Mouse (Mus musculus) heart, postnatal 36 days (tissue): ENCODE measurements around the gene Asdurf. TPM values are rescaled to one million over a fixed set of nuclear protein-coding genes. Genes with fewer than 3 reads are reported as not detected.
A peak's percentile ranks its signal among the peaks of the same experiment; 100 is the strongest.
"Not testable (repeated sequence)": the region's sequence is repeated elsewhere in the genome, so short reads cannot be mapped to it uniquely, and the experiment has no call there.

ENCODE experiments used
- DNase-seq, 2 experiments: peaks; one replicate each; pipeline ENCODE4 v3.0.0; 2021 to 2022
- intact Hi-C: fragments of 180-260 bp; cut with DNase I; formaldehyde crosslinking; loops from one replicate; pipeline ENCODE4 v1.15.1; 2025
- total RNA-seq, 2 experiments: library from RNA; stranded (reverse); gene quantifications; 2 replicates each; pipeline ENCODE4 v1.2.3; 2021

The Asdurf gene
- total RNA-seq: 1 to 10 TPM in 1 of 2 experiments, not detected in 1; 2.2 TPM

DNA sequence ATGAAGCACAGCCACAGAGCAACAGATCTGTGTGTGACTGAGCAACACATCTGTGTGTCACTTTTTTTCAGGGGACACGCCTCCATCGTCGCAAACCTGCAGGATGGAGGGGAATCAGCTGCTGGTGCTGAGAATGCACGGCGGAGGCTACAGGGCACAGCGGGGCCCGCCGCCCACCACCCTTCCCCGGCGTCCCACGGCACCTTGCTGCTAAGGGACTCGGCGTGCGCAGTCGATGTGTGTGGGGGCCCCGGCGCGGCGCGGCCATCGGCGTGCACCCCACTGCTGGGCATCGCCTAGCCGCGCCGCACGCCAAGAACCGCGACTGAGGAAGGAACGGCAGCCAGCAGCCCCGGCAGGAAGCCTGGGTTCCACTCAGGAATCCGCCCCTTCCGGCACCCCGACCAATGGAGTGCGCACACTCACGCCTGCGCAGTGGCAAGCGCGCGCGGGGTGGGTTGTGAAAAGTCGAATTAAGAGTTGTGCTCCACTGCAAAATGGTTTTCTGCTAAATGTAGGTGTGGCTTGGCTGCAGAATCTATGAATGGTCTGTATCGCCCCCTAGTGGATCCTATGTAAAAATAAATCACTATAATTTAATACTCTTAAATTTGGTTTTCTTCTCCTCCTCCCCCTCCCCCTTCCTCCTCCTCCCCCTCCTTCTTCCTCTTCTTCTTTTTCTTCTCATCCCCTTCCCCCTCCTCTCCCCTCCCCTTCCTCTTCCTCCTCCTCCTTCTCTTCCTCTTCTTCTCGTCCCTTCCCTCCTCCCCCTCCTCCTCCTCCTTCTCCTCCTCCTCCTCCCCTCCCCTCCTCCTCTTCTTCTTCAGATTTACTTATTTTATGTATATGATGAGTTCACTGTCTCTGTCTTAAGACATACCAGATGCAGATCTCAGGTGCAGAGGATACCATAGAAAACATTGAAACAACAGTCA lies at the start of gene Asdurf, which contains the start of the genes Gm28551 and Asnsd1:
Asdurf (minus strand) TSS at position 293 of the 935 bp plus-strand sequence.
Gm28551 (minus strand) TSS at position 341 of the 935 bp plus-strand sequence.
Asnsd1 (minus strand) TSS at position 426 of the 935 bp plus-strand sequence.
- intact Hi-C loops: loop anchor here (1.0 to 10.0 kb wide), 4 partner anchors 39 to 508 kb away; partner anchors contain the start of genes Gm28778, Hibch, Ormdl1 and Osgepl1
- peak; percentile 98 for DNase-seq

- intact Hi-C loops: not testable (repeated sequence)
- DNase-seq: peak; percentile 1 to 8
Measured at GRCm38 (mm10) chr1:53393936-53394760, 41.7 kb upstream of the Asdurf start.

- intact Hi-C loops: no loop called here
- DNase-seq: no peak
Measured at GRCm38 (mm10) chr1:53388762-53389161, 36.3 kb upstream of the Asdurf start.

DNA sequence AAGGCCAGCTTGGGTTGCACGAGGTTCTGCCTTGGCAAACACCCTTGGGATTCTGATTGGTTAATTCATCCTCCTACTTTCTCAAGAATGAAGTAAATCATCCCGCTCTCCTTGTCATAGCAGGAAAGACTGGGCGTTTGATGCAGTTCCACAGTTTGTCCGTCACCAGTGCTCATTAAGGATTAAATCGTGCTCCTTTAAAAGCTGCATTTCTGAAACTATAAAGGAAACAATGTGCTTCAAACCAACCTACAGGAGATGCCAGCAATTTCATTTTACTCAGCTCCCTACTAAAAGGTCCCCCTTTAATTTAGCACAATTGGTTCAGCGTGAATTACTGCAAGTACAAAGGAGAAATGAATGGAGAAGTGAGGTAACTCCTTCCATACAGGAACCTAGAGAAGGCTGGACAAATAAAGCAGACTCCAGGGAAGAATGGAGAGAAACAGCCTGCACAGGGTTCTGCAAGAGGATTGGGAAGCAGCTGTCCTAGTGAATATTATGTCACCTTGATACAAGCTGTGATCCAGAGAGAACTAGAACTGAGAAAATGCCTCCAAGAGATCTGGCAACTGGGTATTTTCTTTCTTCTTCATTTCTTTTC lies 31.8 kb upstream of the Asdurf start:
- no peak for DNase-seq
- intact Hi-C loops: no loop called here

GRCm38 (mm10) chr1:53377731-53378130 lies 25.3 kb upstream of the Asdurf start:
- intact Hi-C loops: no loop called here
- DNase-seq: no peak

- DNase-seq, intact Hi-C loops: not testable (repeated sequence)
Measured at GRCm38 (mm10) chr1:53375965-53376364, 23.5 kb upstream of the Asdurf start.

- intact Hi-C loops: loop anchor here (10.0 kb wide), 1 partner anchor 514 kb away; the partner anchor contains the start of gene Hibch
- no peak for DNase-seq
Measured at GRCm38 (mm10) chr1:53358988-53359387, 6.6 kb upstream of the Asdurf start.

DNA sequence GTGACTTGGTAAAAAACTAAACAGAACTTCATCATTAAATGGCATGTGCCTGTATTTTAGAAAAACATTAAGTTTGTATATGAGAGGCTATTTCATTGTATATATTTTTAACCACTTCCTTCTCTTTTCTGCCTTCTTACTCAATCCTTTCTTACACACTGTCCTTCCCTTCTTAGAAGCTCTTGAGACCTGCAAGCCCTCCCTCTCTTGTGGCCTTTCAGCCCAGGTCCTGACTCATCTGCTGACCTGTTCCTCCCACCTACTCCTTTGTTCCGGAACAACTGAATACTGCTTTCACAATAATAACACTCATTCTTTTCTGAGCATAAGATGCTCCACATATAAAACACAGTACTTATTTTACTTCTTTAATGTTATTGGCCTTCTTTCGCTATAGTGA lies 11.3 kb downstream of the Asdurf start:
- intact Hi-C loops: no loop called here
- DNase-seq: no peak

DNA sequence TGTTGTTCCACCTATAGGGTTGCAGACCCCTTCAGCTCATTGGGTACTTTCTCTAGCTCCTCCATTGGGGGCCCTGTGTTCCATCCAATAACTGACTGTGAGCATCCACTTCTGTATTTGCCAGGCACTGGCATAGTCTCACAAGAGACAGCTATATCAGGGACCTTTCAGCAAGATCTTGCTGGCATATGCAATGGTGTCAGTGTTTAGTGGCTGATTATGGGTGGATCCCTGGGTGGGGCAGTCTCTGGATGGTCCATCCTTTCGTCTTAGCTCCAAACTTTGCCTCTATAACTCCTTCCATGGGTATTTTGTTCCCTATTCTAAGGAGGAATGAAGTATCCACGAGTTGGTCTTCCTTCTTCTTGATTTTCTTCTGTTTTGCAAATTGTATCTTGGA lies 15.0 kb downstream of the Asdurf start:
- intact Hi-C loops, DNase-seq: not testable (repeated sequence)

- intact Hi-C loops: no loop called here
Measured at GRCm38 (mm10) chr1:53335465-53335864, 17.0 kb downstream of the Asdurf start.

GRCm38 (mm10) chr1:53333527-53333926 lies 18.9 kb downstream of the Asdurf start:
- DNase-seq, intact Hi-C loops: not testable (repeated sequence)

More at GRCm38 (mm10) chr1:53335465-53335864, 17.0 kb downstream of the Asdurf start:
- DNase-seq: no peak

GRCm38 (mm10) chr1:53324827-53325494 lies 27.5 kb downstream of the Asdurf start:
- DNase-seq: no peak

GRCm38 (mm10) chr1:53324277-53324676 lies 28.1 kb downstream of the Asdurf start:
- intact Hi-C loops: no loop called here
- DNase-seq: no peak

More at GRCm38 (mm10) chr1:53324827-53325494, 27.5 kb downstream of the Asdurf start:
- intact Hi-C loops: no loop called here

DNA sequence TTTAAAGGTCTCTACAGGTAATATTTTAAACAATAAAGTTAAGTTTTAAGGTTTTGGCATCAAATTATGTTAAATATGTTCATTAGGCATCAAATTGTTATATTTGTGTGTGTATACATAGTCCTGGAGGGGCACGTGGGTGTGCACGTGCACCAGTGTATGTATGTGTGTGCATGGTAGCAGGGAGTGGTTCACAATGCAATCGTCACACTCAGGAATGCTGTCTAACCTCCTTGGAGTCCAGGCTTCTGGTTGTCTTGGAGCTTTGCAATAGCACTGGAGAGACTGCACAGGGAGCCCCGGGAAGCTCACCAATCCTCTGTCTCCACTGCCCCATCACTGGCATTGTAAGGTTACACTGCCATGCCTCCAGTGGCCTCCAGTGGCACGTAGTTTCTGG lies 29.2 kb downstream of the Asdurf start:
- DNase-seq: no peak
- intact Hi-C loops: no loop called here

GRCm38 (mm10) chr1:53321662-53322344 lies 30.6 kb downstream of the Asdurf start:
- DNase-seq: no peak
- intact Hi-C loops: no loop called here

- peak; percentile 85 to 87 for DNase-seq
- intact Hi-C loops: loop anchor here (1.0 to 10.0 kb wide), 3 partner anchors 16 to 472 kb away; partner anchors contain the start of genes Asdurf, Asnsd1, Gm28551 and Gm28778
Measured at GRCm38 (mm10) chr1:53312989-53313967, 39.1 kb downstream of the Asdurf start, which contains the start of gene Osgepl1. Gene Osgepl1 (plus strand): TSS chr1:53313624.

DNA sequence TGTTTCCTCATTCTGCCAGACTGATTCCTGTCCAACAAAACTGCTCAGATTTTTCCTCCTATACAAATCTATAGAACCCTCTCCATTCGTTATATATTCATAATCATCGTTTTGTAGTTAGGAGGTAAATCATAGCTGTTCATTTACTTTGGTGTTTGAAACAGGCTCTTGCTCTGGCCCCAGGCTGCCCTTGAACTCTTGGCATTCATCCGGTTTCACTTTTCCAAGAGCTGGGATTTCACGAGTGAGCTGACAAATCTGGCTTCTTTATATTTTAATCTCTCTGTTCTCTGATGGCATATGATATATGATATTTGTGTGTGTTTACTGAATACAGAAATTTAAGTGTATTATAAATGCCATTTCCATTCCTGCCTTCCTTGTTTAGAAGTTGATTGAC lies 51.9 kb downstream of the Asdurf start:
- intact Hi-C loops: no loop called here

More for the DNA sequence above, 51.9 kb downstream of the Asdurf start:
- DNase-seq: no peak
